Mouse (Mus musculus) G1E (cell line): ENCODE measurements around the gene Ccdc124. TPM values are rescaled to one million over a fixed set of nuclear protein-coding genes. Genes with fewer than 3 reads are reported as not detected.

Source experiments
- ATAC-seq: 2 replicates; pipeline ENCODE4 v1.8.0; 2016; ENCODE audit warnings: mild to moderate bottlenecking; ENCODE audit not compliant: insufficient number of reproducible peaks, poor library complexity, low FRiP score, severe bottlenecking; ENCODE audit errors: extremely low read depth
- DNase-seq: peaks from one replicate; pipeline ENCODE4 v3.0.0; 2012; ENCODE audit warnings: low spot score
- H3K27me3 ChIP-seq: 2 replicates; pipeline ENCODE4 v1.6.1; 2012; ENCODE audit warnings: mild to moderate bottlenecking, low read length, inconsistent platforms; ENCODE audit not compliant: insufficient read depth
- H3K36me3 ChIP-seq: replicated peaks from 2 replicates; pipeline ENCODE3; 2012; ENCODE audit warnings: mild to moderate bottlenecking, inconsistent platforms
- H3K4me1 ChIP-seq: 2 replicates; pipeline ENCODE4 v1.6.1; 2012; ENCODE audit warnings: low read depth, low read length, inconsistent platforms, mixed read lengths; ENCODE audit not compliant: insufficient read depth
- H3K4me3 ChIP-seq: 2 replicates; pipeline ENCODE4 v1.5.1; 2012; ENCODE audit warnings: low read depth, mild to moderate bottlenecking, inconsistent platforms, low read length, moderate library complexity, mixed read lengths
- H3K9me3 ChIP-seq: replicated peaks from 2 replicates; pipeline ENCODE4 v1.6.1; 2012; ENCODE audit warnings: inconsistent platforms
- CTCF ChIP-seq: IDR thresholded peaks from 2 replicates; pipeline ENCODE4 v1.5.1; 2012; ENCODE audit warnings: low read depth, low read length, inconsistent platforms, mixed read lengths
- GATA1 ChIP-seq: IDR thresholded peaks from 2 replicates; pipeline ENCODE4 v1.6.1; 2012; ENCODE audit warnings: borderline replicate concordance, low read length, inconsistent platforms, mixed read lengths
- GATA2 ChIP-seq: IDR thresholded peaks from 2 replicates; pipeline ENCODE4 v1.6.1; 2012; ENCODE audit warnings: low read depth, low read length, inconsistent platforms, borderline replicate concordance
- POLR2AphosphoS5 ChIP-seq: IDR thresholded peaks from 2 replicates; pipeline ENCODE4 v1.6.1; 2012; ENCODE audit warnings: low read depth, low read length, inconsistent platforms; ENCODE audit not compliant: insufficient replicate concordance
- TAL1 ChIP-seq: conservative IDR thresholded peaks from 2 replicates; pipeline ENCODE4 v1.6.1; 2012; ENCODE audit warnings: low read depth, low read length, inconsistent platforms, mixed read lengths
- polyA plus RNA-seq: library from polyadenylated mRNA; stranded (reverse); fragments of >175 nt; gene quantifications from 2 replicates; pipeline ENCODE4 v1.2.3, GENCODE M21; 2012
- total RNA-seq, 2 experiments: library from RNA; stranded (forward) in 1 of 2; stranded (reverse) in 1 of 2; fragments of 200-1000 nt in 1 of 2; fragments of >200 nt in 1 of 2; fragmentation: Nextera tagmentation in 1 of 2; gene quantifications; 2 replicates each; pipeline ENCODE4 v1.2.3; 2014 to 2017

The Ccdc124 gene
- total and polyA plus RNA-seq, 3 experiments: 16.1 to 171 (median 18.9) TPM

DNA sequence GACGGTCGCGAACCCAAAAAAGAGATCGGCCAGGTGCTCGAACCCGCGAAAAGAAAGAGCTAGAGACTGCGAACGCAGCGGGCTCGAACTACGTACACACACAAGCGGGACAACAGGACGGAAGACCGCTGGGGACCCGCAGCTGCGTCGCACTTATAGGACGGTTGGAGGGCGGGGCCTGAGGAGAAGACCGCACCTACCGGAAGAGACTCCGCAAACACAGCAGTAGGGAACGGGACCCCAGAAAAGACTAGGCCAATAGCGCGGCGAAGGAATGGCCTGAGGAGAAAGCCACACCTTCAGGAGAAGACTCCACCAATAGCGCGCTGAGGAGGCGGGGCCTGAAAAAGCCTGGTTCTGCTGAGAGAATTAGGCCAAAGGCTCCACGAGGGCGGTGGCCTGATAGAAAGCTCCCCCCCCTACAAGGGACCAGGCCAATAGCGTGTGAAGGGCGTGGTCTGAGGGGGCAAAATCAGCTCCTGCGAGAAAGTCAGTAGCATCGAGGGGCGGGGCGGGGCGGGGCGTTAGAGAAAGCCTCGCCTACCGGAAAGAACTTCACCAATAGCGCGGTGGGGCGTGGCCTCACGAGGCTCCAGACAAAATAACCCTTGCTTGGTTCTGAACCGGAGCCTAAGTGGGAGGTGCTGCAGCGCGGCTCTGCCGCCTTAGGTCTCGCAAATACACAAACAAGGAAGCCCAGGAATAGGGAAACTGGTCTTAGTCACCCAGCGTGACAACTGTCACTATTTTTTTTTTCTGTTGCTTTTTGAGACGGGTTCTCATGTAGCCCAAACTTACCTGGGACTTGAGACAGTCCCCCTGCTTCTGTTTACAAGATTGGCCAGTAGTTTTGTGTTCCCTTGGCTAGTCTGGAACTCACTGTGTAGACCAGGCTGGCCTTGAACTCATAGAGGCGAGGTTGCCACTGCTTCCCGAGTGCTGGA lies 34.1 kb downstream of the Ccdc124 start, which contains the start of gene Arrdc2:
Arrdc2 (minus strand) TSS at position 313 of the 944 bp plus-strand sequence.
- peak; percentile 93 for ATAC-seq
- TF ChIP-seq POLR2AphosphoS5 (peak; percentile 89), CTCF (no peak)
- H3K27me3 ChIP-seq: no peaks in the 10 kb centered on the region
- no peaks in the 10 kb centered on the region for H3K9me3 ChIP-seq
- H3K4me1 ChIP-seq: peaks cover 80% of the 10 kb centered on the region
- H3K4me3 ChIP-seq: peak within 1 kb of the TSS; percentile 88
- peaks cover 30% of the 10 kb centered on the region for H3K36me3 ChIP-seq
- peak; percentile 97 for DNase-seq

DNA sequence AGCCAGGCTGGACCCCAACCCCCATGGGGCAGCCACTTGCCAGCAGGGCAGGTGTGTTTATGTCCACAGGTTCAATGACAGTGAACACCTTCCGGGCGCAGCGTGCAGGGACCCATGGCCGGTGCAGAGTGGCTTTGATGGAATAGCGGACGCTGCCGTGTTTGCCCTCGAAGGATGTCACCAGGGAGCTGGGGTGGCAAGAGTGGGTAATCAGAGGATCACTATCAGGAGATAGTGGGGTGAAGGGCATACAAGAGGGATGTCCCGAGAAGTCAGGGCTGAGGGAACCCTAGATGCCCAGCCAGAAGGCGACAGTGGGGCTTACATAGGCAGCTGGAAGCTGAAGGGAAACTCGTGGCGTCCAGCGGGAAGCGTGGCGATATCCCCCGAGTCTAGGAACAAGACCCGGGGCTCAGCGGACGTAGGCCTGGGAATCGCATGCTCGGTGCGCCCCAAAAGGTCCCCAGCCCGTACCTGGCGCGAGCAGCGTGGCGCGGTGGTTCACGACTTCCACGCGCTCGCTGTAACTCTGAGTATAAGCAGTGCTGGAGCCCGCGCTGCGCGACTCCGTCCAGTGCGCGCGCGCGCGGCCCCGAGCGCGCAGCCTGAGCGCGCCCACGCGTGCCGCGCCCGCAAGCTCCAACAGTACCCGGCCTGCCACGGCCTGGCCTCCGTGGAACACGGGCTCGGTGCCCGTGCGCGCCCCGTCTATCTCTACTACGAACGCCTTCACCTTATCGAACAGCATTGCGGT lies 34.9 kb downstream of the Ccdc124 start:
- Histone ChIP-seq H3K4me3 (peak overlapping the region; percentile 88), H3K27me3 (no peaks in the 10 kb centered on the region), H3K9me3 (no peaks in the 10 kb centered on the region), H3K4me1 (peaks cover 73% of the 10 kb centered on the region), H3K36me3 (peaks cover 37% of the 10 kb centered on the region)
- TF ChIP-seq GATA1 (no peak), POLR2AphosphoS5 (no peak; the same call in 1 of the 2 replicates), GATA2 (no peak), CTCF (no peak), TAL1 (no peak)
- ATAC-seq: no peak
- no peak for DNase-seq

DNA sequence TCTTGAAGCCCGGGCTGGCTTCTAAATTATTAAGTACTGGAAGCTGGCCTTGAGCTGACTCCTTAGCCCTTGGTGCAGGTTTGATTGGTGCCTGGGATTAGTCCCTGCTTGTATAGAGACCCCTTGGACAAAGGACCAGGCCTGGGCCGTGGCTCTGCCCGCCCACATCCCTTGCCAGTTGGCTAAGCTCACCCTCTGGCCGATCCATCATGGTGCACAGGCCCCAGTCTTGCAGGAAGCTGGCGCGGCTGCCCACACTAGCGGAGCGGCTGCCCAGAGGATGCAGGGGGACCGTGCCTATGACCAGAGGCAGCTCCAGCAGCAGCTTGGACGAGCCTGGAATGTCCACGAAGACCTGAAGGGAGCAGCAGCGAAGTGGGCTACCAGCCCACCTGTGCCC lies 37.1 kb downstream of the Ccdc124 start:
- Histone ChIP-seq H3K36me3 (peaks cover 44% of the 10 kb centered on the region), H3K9me3 (no peaks in the 10 kb centered on the region), H3K4me1 (peaks cover 58% of the 10 kb centered on the region), H3K4me3 (peak overlapping the region; percentile 13; the same call in 1 of the 2 replicates), H3K27me3 (peaks cover under 1% of the 10 kb centered on the region; the same call in 1 of the 2 replicates)
- DNase-seq: no peak
- TF ChIP-seq CTCF: no peak
- no peak for TF ChIP-seq GATA2
- TF ChIP-seq POLR2AphosphoS5: no peak
- no peak for TF ChIP-seq GATA1
- no peak for TF ChIP-seq TAL1
- ATAC-seq: no peak

DNA sequence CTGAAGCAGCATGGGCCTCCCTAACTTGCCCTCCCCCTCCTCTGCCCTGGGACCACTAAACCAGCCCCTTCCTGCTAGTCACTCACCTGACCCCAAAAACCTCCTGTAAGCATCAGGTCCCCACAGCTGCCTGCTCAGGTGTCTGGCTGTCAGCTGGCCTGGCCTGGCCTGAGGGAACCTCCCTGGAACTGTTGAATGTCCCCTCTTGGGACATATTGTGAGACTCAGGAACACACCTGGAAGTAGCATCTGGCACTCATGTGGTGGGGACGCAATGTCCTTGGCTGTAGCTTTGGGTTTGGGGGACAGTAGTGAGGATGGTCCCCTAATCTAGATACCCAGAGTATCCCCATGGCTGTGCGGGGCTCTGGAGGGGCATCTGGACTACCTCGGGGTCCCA lies 39.7 kb downstream of the Ccdc124 start:
- Histone ChIP-seq H3K4me3 (no peak overlapping the region), H3K4me1 (peaks cover 41% of the 10 kb centered on the region), H3K9me3 (no peaks in the 10 kb centered on the region), H3K36me3 (peaks cover 44% of the 10 kb centered on the region), H3K27me3 (peaks cover 13% of the 10 kb centered on the region; the same call in 1 of the 2 replicates)
- no peak for DNase-seq
- TF ChIP-seq GATA2 (no peak), CTCF (no peak), TAL1 (no peak), GATA1 (no peak), POLR2AphosphoS5 (no peak)
- no peak for ATAC-seq

DNA sequence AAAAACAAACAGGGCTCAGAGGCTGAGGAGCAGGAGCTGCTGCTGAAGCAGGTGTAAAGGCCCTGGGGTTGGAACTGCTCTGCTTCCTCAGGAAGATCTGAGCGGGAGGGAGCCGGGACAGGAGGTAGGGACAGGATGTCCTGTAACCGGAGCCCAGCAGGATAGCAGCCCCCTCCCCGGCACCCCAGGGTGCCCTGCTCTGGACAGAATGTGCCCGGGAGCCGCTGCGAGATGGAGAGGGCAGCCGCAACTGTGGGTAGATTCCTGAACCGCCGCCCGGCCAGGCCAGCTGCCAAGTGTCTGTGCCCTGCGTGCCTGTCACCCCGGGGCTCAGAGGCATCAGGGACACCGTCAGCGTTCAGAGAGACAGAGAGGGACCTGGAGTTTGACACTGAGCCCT lies 40.2 kb downstream of the Ccdc124 start:
- Histone ChIP-seq H3K9me3 (no peaks in the 10 kb centered on the region), H3K36me3 (peaks cover 44% of the 10 kb centered on the region), H3K4me3 (no peak overlapping the region), H3K4me1 (peaks cover 37% of the 10 kb centered on the region), H3K27me3 (peaks cover 18% of the 10 kb centered on the region)
- TF ChIP-seq CTCF (no peak), TAL1 (no peak), POLR2AphosphoS5 (no peak), GATA1 (no peak), GATA2 (no peak)
- no peak for ATAC-seq
- DNase-seq: no peak

DNA sequence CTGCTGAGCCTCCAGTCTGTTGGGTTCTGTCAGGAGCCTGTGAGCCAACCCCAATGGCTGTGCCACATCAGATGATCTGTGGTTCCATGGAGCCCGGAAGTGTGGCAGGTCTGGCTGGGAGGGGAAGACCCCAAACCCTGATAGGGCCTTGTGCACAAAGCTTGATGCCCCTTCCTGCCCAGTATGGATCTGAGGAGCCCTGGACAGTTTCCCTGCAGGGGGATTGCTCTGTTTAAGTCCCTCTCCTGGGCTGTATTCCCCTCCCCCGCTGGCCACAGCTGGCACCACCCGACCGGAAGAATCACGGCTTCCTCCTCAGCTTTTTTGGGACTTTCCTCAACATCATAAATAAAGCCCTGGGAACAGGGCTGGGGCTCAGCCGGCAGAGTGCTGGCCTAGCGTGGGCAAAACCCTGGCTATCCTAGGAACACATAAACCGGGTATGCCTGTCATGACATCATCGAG lies 40.7 kb downstream of the Ccdc124 start:
- peaks cover 23% of the 10 kb centered on the region for H3K27me3 ChIP-seq
- TF ChIP-seq GATA1 (no peak), POLR2AphosphoS5 (no peak), CTCF (no peak), TAL1 (no peak), GATA2 (no peak)
- peaks cover 44% of the 10 kb centered on the region for H3K36me3 ChIP-seq
- peaks cover 34% of the 10 kb centered on the region for H3K4me1 ChIP-seq
- DNase-seq: no peak
- no peak for ATAC-seq
- H3K4me3 ChIP-seq: no peak overlapping the region
- H3K9me3 ChIP-seq: no peaks in the 10 kb centered on the region
